Mouse (Mus musculus): ENCODE measurements around the gene Hist1h3b. TPM values are rescaled to one million over a fixed set of nuclear protein-coding genes. Genes with fewer than 3 reads are reported as not detected.
"Not testable (repeated sequence)": the region's sequence is repeated elsewhere in the genome, so short reads cannot be mapped to it uniquely, and the experiment has no call there.

Hist1h3b gene
- polyA plus RNA-seq, 1 experiment from 2014 or later, result 11.1 TPM

DNA sequence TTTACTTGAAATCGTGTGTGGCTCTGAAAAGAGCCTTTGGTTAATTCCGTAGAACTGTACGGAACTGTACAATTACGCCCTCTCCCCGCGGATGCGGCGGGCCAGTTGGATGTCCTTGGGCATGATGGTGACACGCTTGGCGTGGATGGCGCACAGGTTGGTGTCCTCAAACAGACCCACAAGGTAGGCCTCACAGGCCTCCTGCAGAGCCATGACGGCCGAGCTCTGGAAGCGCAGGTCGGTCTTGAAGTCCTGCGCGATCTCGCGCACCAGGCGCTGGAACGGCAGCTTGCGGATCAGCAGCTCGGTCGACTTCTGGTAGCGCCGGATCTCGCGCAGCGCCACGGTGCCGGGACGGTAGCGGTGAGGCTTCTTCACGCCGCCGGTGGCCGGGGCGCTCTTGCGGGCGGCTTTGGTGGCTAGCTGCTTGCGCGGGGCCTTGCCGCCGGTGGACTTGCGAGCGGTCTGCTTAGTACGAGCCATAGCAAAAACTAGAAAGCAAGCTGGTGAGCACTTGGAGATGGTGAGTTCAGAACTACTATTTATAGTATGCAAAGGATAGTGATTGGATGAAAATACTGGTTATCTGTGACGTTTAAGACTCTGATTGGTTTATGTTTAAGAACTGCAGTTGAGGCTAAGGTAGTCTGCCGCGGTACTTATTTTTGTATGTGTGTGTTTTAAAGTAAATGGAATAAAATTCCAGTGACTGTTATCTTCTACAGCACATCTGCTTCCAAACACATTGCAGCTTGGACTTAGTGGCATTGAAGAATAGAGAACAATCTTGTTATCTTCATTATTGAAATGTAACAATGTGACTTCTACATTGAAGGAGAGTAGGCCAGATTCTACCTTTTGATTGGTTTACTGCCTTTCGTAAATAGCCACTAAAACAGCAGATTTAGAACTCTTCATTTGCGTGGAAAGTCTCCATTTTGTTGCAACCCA lies 10.1 kb downstream of the Hist1h3b start, which contains the start of gene Hist1h3a:
Gene Hist1h3a (minus strand): TSS at position 516 of the 951 bp plus-strand sequence.
- peak; percentile 73 for ATAC-seq (ENCODE audit: insufficient number of reproducible peaks, insufficient read depth, low FRiP score, low read depth)
- under 1% methylated on average over 33 of the region's 52 CpGs for WGBS

DNA sequence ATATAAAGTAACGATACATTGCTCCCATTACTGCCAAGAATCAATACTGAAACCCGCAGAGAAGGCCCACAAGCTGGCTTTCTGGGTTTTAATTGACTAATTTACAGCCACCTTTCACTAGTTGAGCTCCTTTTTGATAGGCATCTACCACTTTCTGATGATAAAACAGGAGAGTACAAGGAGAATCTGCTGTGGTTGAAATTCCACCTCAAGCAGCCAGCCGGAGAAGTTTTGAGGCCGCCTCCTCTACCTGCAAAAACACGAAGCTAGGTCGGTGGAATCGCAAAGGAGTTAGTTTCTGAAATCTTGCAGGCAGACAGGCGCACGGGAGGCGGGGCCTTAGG lies 11.1 kb downstream of the Hist1h3b start:
- H3K4me2 ChIP-seq (replicated peaks; ENCODE audit: low read depth, low read length), result peak overlapping the region; percentile 67
- no peaks in the 10 kb centered on the region for H3K9me3 ChIP-seq (ENCODE audit: control insufficient read depth, low read depth, low read length)
- H3K36me3 ChIP-seq (ENCODE audit: control insufficient read depth, insufficient read depth, low read length), result no peaks in the 10 kb centered on the region
- no peaks in the 10 kb centered on the region for H3K27me3 ChIP-seq (ENCODE audit: control insufficient read depth, insufficient read depth, low read length)
- H3K4me1 ChIP-seq (ENCODE audit: control insufficient read depth, insufficient read depth, low read length), result peaks cover 11% of the 10 kb centered on the region
- H3K27ac ChIP-seq (ENCODE audit: low read length), result peak overlapping the region; percentile 98
- WGBS, result under 1% methylated on average over 10 of the region's 10 CpGs
- peak overlapping the region; percentile 50 for H3K4me3 ChIP-seq (ENCODE audit: low read depth, low read length)
- ATAC-seq (ENCODE audit: insufficient number of reproducible peaks, insufficient read depth, low FRiP score, low read depth), result no peak
- peak overlapping the region; percentile 55 for H3K9ac ChIP-seq (replicated peaks; ENCODE audit: low read depth, low read length)

More for the DNA sequence above, 10.1 kb downstream of the Hist1h3b start, which contains the start of gene Hist1h3a:
- not testable (repeated sequence) for H3K27me3 ChIP-seq (ENCODE audit: control insufficient read depth, insufficient read depth, low read length); H3K9me3 ChIP-seq (ENCODE audit: control insufficient read depth, low read depth, low read length); H3K36me3 ChIP-seq (ENCODE audit: control insufficient read depth, insufficient read depth, low read length)
- Histone ChIP-seq H3K4me3 (ENCODE audit: low read depth, low read length) (peak within 1 kb of the TSS; percentile 50), H3K4me1 (ENCODE audit: control insufficient read depth, insufficient read depth, low read length) (peaks cover 11% of the 10 kb centered on the region), H3K9ac (replicated peaks; ENCODE audit: low read depth, low read length) (peak within 1 kb of the TSS; percentile 55), H3K27ac (ENCODE audit: low read length) (peak within 1 kb of the TSS; percentile 98), H3K4me2 (replicated peaks; ENCODE audit: low read depth, low read length) (peak within 1 kb of the TSS; percentile 67)

DNA sequence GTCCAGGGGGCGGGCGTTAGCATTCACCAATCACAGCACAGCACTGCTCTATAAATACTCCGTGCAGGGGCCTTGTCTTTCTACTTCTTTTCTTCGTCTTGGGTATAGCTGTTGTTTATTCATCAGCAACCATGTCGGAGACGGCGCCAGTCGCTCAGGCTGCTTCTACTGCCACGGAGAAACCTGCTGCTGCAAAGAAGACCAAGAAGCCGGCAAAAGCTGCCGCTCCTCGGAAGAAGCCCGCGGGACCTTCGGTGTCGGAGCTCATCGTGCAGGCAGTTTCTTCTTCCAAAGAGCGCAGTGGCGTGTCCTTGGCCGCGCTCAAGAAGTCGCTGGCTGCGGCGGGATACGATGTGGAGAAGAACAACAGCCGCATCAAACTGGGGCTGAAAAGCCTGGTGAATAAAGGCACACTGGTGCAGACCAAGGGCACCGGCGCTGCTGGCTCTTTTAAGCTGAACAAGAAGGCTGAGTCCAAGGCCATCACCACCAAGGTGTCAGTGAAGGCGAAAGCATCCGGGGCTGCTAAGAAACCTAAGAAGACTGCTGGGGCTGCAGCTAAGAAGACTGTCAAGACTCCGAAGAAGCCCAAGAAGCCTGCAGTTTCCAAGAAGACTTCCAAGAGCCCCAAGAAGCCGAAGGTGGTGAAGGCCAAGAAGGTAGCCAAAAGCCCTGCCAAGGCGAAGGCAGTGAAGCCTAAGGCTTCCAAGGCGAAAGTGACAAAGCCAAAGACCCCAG lies 11.7 kb downstream of the Hist1h3b start, which contains the start of gene Hist1h1a:
Gene Hist1h1a (plus strand): TSS at position 81 of the 738 bp plus-strand sequence.
- H3K4me1 ChIP-seq (ENCODE audit: control insufficient read depth, insufficient read depth, low read length), result peaks cover 11% of the 10 kb centered on the region
- H3K4me2 ChIP-seq (replicated peaks; ENCODE audit: low read depth, low read length), result peak within 1 kb of the TSS; percentile 67
- ATAC-seq (ENCODE audit: insufficient number of reproducible peaks, insufficient read depth, low FRiP score, low read depth), result peak; percentile 74
- peak within 1 kb of the TSS; percentile 98 for H3K27ac ChIP-seq (ENCODE audit: low read length)
- H3K27me3 ChIP-seq (ENCODE audit: control insufficient read depth, insufficient read depth, low read length), result no peaks in the 10 kb centered on the region
- H3K9me3 ChIP-seq (ENCODE audit: control insufficient read depth, low read depth, low read length), result no peaks in the 10 kb centered on the region
- H3K9ac ChIP-seq (replicated peaks; ENCODE audit: low read depth, low read length), result peak within 1 kb of the TSS; percentile 55
- peak within 1 kb of the TSS; percentile 50 for H3K4me3 ChIP-seq (ENCODE audit: low read depth, low read length)
- no peaks in the 10 kb centered on the region for H3K36me3 ChIP-seq (ENCODE audit: control insufficient read depth, insufficient read depth, low read length)
- 3% methylated on average over 34 of the region's 34 CpGs for WGBS

DNA sequence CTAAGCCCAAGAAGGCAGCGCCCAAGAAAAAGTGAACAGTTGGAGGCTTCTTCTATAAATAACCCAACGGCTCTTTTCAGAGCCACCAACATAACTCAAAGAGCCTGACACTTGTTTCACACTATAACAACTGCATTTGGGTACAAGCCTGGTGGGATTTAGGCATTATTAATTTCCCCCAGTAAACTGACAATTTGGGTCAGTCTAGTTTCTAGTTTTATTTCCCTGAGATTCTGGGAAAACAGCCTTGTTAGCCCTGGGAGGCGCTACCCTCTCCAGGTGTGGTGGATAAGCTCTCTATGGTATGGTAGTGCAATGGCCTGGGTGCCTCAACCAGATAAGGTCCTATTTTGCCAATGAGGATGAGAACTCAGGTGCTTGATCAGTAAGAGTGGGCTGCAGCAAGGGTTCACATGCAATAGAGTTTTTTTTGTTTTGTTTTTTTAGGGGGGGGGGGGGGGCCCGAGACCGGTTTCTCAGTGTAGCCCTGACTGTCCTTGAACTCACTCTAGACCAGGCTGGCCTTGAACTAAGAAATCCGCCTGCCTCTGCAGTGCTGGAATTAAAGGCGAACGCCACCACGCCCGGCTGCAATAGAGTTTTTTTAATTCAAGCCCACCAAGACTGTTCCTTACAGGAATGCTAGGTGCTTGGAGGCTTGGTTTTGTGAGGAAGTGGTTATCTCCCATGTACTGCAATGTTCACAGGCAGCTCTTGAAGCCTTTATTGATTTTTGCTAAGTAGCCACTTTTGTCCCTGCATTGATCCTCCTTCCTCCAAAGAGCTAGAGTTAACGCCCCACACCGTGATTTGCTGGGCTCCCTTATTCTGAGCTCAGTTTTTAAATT lies 12.5 kb downstream of the Hist1h3b start:
- WGBS, result 34% methylated on average over 12 of the region's 12 CpGs
- Histone ChIP-seq H3K9ac (replicated peaks; ENCODE audit: low read depth, low read length) (peak overlapping the region; percentile 55), H3K4me3 (ENCODE audit: low read depth, low read length) (peak overlapping the region; percentile 50), H3K4me2 (replicated peaks; ENCODE audit: low read depth, low read length) (peak overlapping the region; percentile 67), H3K27ac (ENCODE audit: low read length) (peak overlapping the region; percentile 98), H3K27me3 (ENCODE audit: control insufficient read depth, insufficient read depth, low read length) (no peaks in the 10 kb centered on the region), H3K9me3 (ENCODE audit: control insufficient read depth, low read depth, low read length) (no peaks in the 10 kb centered on the region), H3K36me3 (ENCODE audit: control insufficient read depth, insufficient read depth, low read length) (no peaks in the 10 kb centered on the region), H3K4me1 (ENCODE audit: control insufficient read depth, insufficient read depth, low read length) (peaks cover 11% of the 10 kb centered on the region)
- no peak for ATAC-seq (ENCODE audit: insufficient number of reproducible peaks, insufficient read depth, low FRiP score, low read depth)

DNA sequence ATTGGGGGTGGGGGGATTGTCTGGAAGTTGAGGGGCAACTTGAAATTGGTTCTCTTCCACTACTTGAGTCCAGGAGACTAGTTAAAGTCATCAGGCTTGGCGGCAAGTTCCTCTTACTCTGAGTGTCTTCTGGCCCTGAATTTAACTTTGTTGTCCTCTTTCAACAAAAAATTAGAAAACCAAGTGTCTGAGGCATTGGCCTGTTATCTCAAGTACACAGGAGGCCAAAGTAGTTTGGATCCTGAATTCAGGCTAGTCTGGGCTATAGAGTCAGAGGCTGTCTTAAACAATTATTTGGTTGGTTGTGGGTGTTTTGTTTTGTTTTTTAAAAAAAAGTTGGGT lies 13.1 kb downstream of the Hist1h3b start:
- no peaks in the 10 kb centered on the region for H3K9me3 ChIP-seq (ENCODE audit: control insufficient read depth, low read depth, low read length)
- no peak overlapping the region for H3K4me2 ChIP-seq (replicated peaks; ENCODE audit: low read depth, low read length)
- WGBS, result 66% methylated on average over 1 of the region's 1 CpGs
- no peak for ATAC-seq (ENCODE audit: insufficient number of reproducible peaks, insufficient read depth, low FRiP score, low read depth)
- H3K27me3 ChIP-seq (ENCODE audit: control insufficient read depth, insufficient read depth, low read length), result no peaks in the 10 kb centered on the region
- no peak overlapping the region for H3K27ac ChIP-seq (ENCODE audit: low read length)
- no peak overlapping the region for H3K4me3 ChIP-seq (ENCODE audit: low read depth, low read length)
- no peaks in the 10 kb centered on the region for H3K36me3 ChIP-seq (ENCODE audit: control insufficient read depth, insufficient read depth, low read length)
- H3K9ac ChIP-seq (replicated peaks; ENCODE audit: low read depth, low read length), result no peak overlapping the region
- H3K4me1 ChIP-seq (ENCODE audit: control insufficient read depth, insufficient read depth, low read length), result peaks cover 9% of the 10 kb centered on the region

DNA sequence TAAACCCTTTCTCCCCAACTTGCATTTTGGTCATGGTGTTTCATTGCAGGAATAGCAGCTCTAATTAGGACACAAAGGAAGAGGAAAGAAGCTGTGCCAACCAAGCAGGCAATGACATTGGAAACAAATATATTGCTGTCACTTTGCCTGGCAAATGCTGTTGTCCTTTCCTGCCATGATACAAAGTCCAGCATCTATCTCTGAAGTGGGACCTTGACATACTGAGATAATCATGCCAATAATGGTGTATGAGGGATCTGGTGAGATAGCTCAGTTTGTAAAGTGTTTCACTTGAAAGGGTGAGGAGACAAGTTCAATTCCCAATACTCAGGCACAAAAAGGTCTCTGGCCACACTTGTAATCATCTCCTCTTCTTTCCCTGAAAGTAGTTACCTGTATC lies 14.7 kb downstream of the Hist1h3b start:
- H3K9me3 ChIP-seq (ENCODE audit: control insufficient read depth, low read depth, low read length), result no peaks in the 10 kb centered on the region
- peaks cover 6% of the 10 kb centered on the region; the same call in 1 of the 2 replicates for H3K4me1 ChIP-seq (ENCODE audit: control insufficient read depth, insufficient read depth, low read length)
- no peak overlapping the region for H3K9ac ChIP-seq (replicated peaks; ENCODE audit: low read depth, low read length)
- H3K4me3 ChIP-seq (ENCODE audit: low read depth, low read length), result no peak overlapping the region
- ATAC-seq (ENCODE audit: insufficient number of reproducible peaks, insufficient read depth, low FRiP score, low read depth), result no peak
- H3K27me3 ChIP-seq (ENCODE audit: control insufficient read depth, insufficient read depth, low read length), result no peaks in the 10 kb centered on the region
- H3K27ac ChIP-seq (ENCODE audit: low read length), result no peak overlapping the region
- H3K36me3 ChIP-seq (ENCODE audit: control insufficient read depth, insufficient read depth, low read length), result no peaks in the 10 kb centered on the region
- H3K4me2 ChIP-seq (replicated peaks; ENCODE audit: low read depth, low read length), result no peak overlapping the region

DNA sequence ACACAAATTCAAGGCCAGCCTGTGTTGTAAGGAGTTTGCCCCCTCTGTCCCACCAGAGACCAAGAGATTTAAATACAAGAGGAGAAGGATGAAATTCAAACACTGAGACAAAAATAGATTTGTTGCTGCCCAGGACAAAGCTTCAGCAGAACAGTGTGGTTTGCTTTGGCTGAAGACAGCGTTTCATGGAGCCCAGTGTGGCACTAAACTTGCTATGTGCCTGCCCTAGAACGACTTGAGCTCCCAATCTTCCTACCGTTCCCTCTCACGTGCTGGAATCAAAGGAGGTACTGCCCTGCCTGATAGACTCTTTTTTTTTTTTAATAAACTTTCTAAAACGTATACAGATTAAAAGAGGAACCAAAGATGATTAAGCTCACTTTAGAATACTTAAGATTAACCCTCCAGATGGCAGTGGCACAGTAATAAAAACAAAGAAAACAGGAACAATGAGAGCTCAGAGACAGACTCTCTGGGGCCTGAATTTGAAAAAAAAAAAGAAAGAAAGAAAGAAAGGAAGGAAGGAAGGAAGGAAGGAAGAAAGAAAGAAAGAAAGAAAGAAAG lies 16.8 kb downstream of the Hist1h3b start:
- H3K27ac ChIP-seq (ENCODE audit: low read length), result no peak overlapping the region
- H3K36me3 ChIP-seq (ENCODE audit: control insufficient read depth, insufficient read depth, low read length), result no peaks in the 10 kb centered on the region
- ATAC-seq (ENCODE audit: insufficient number of reproducible peaks, insufficient read depth, low FRiP score, low read depth), result no peak

More for the DNA sequence above, 16.8 kb downstream of the Hist1h3b start:
- Histone ChIP-seq H3K4me2 (replicated peaks; ENCODE audit: low read depth, low read length) (no peak overlapping the region), H3K4me1 (ENCODE audit: control insufficient read depth, insufficient read depth, low read length) (peaks cover 6% of the 10 kb centered on the region; the same call in 1 of the 2 replicates), H3K4me3 (ENCODE audit: low read depth, low read length) (no peak overlapping the region), H3K9ac (replicated peaks; ENCODE audit: low read depth, low read length) (no peak overlapping the region), H3K27me3 (ENCODE audit: control insufficient read depth, insufficient read depth, low read length) (no peaks in the 10 kb centered on the region), H3K9me3 (ENCODE audit: control insufficient read depth, low read depth, low read length) (no peaks in the 10 kb centered on the region)
- whole genome bisulfite sequencing, result 58% methylated on average over 5 of the region's 5 CpGs

Measured in stomach, embryonic 14.5 days (tissue).